Mouse (Mus musculus) kidney, adult 2 months (tissue): ENCODE measurements around the gene Folr1.

Experiments
- CTCF ChIP-seq: fragments of 200-500 bp; conservative IDR thresholded peaks from 2 replicates; pipeline ENCODE4 v1.5.1; 2011; ENCODE audit warnings: low read depth, mild to moderate bottlenecking, control low read depth, low read length, moderate library complexity, mixed read lengths; ENCODE audit not compliant: insufficient read depth, insufficient read length
- POLR2A ChIP-seq: fragments of 200-500 bp; IDR thresholded peaks from one replicate; pipeline ENCODE4 v1.6.1; 2011; ENCODE audit warnings: low read depth, low read length, control low read depth

DNA sequence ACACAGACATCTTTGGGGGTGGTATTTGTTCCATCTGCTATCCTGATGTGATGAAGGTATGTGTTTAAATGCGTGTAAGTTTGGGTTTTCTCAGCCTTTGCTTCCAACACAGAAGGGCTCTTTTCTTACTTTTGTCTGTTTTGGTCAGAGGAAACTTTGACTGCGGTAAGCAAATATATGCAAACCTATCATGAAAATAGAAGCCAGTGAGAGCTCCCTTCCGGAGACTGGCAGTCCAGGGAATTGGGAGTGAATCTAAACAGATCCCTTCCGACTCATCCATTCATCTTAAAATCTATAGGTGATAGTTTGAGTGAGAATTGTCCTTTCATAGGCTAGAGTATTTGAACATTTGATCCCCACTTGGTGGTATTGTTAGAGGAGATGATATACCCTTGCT is 17.9 kb upstream of the Folr1 start:
- TF ChIP-seq CTCF: no peak
- TF ChIP-seq POLR2A: no peak
